Mouse (Mus musculus) effector memory CD4-positive, alpha-beta T cell, adult 5 months (primary cell): Measurements from ENCODE around the gene Olfr1443. TPM values are rescaled to one million over a fixed set of nuclear protein-coding genes. Genes with fewer than 3 reads are reported as not detected.

ENCODE experiments used
- polyA plus RNA-seq: library from polyadenylated mRNA; unstranded; fragments of 100-300 nt; shearing (Covaris generic); gene quantifications from one replicate; pipeline ENCODE4 v1.2.1, GENCODE M21; 2017

Olfr1443 gene
- polyA plus RNA-seq, result not detected

GRCm38 (mm10) chr19:12677812-12678211, at the start of gene Olfr1443:
Gene Olfr1443, plus strand, starts transcription at chr19:12678112.

DNA sequence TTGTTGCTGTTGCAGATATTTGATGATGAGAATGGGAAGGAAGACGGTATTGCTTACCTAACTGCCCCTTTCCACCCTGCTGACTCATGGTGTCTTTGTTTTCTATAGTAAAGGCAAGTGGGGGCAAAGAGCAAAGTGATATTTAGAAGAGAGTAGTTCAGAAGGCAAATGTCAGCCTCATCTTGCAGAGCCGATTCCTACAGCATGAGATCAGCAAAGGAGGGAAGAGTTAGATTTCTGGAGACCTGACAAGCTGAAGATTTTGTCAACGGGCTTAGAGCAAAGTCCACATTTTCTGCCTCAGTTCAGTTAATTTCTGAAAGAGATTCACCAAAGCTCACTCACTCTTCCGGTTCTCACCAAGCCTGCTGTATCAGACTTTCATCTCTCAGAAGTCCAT, 44.7 kb upstream of the Olfr1443 start, which contains the start of gene Glyat:
Gene Glyat, plus strand, starts transcription at position 133 of the 400 bp plus-strand sequence.

DNA sequence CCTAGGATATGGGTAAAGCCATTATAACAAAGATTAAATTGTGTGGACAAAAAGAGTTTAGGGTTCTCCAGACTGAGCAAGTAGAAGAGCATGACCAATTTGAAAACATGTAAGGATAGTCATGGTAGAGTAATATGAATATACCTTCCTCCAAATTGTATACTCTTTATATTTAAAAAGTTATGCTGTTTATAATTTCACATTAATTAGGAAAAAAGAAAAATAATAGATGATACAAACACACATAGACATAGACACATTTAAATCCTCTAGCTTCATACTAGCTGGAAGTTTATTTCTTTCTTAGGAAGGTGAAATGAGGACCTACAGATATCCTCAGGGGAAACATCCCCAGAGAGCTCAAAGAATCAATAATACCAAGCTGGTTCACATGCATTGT, 7.8 kb upstream of the Olfr1443 start, which contains the start of gene Olfr1442:
Gene Olfr1442, plus strand, starts transcription at position 301 of the 400 bp plus-strand sequence.

DNA sequence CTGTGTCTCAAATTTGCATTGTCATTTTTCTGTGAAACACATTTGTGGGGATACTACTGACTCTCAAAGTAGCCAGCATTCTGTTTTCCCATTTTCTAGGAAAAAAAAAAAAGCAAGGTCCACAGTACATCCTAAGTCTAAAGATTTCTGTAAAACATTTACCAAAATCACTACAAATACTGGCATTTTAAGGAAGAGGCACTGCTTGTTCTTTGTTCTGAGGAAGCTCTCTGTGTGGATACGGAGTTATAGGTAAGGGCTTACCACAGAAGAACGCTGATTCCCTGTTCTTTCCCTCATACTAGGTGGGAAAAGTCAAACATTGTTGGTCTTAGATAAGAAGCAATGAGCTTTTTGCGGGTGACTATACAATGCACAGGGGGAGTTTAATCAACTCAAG, 17.7 kb downstream of the Olfr1443 start, which contains the start of gene Keg1:
Gene Keg1, plus strand, starts transcription at position 197 of the 400 bp plus-strand sequence.

Other genes with a start within 250 kb of the Olfr1443 start
- gene Mpeg1, start 217.3 kb upstream of the Olfr1443 start, polyA plus RNA-seq, result 0.29 TPM
- gene Dtx4, start 176.7 kb upstream of the Olfr1443 start, polyA plus RNA-seq, result 34.0 TPM
- 23.3 TPM for gene Fam111a, start 132.4 kb upstream of the Olfr1443 start, polyA plus RNA-seq
- gene Gm4952, start 78.1 kb upstream of the Olfr1443 start, polyA plus RNA-seq, result not detected
- not detected for gene Glyat, start 44.8 kb upstream of the Olfr1443 start, polyA plus RNA-seq
- not detected for gene Olfr1442, start 7.7 kb upstream of the Olfr1443 start, polyA plus RNA-seq
- gene Keg1, start 17.7 kb downstream of the Olfr1443 start, polyA plus RNA-seq, result not detected
- gene Cntf, start 87.5 kb downstream of the Olfr1443 start, polyA plus RNA-seq, result not detected
- 21.1 TPM for gene Zfp91, start 118.0 kb downstream of the Olfr1443 start, polyA plus RNA-seq
- 348 TPM for gene Lpxn, start 118.1 kb downstream of the Olfr1443 start, polyA plus RNA-seq
- gene Gm5244, start 168.6 kb downstream of the Olfr1443 start, polyA plus RNA-seq, result not detected
- not detected for gene Olfr1444, start 179.2 kb downstream of the Olfr1443 start, polyA plus RNA-seq
- gene Olfr1445, start 205.7 kb downstream of the Olfr1443 start, polyA plus RNA-seq, result not detected
- not detected for gene Olfr1446, start 215.4 kb downstream of the Olfr1443 start, polyA plus RNA-seq
- gene Olfr1447, start 225.6 kb downstream of the Olfr1443 start, polyA plus RNA-seq, result not detected
- gene Olfr1448, start 246.3 kb downstream of the Olfr1443 start, polyA plus RNA-seq, result not detected